In the genomic region with DNA sequence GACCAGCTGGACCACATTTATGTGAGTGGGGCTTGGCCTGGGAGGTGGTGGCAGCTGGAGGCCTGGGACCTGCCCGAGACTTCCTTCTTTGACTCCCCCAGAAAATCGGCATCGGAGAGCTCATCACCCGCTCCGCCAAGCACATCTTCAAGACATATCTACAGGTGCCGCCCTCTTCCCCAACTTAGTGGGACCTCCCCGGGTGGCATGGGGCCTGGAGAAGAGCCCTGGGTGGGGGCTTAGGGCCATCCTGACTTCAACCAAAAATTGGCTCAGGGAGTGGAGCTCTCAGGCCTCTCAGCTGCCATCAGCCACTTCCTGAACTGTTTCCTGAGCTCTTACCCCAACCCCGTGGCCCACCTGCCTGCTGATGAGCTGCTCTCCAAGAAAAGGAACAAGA, we compare ENCODE assay signal across 14 mouse cellular contexts.
"Had no signal": no experiment of that assay in that cellular context is flagged by ENCODE, and none has a peak within 500 bp of the region (broad histone marks: within the 10 kb centered on the region; RNA-seq: fewer than 3 reads in every experiment).

No protein-coding gene starts in this region.

- H3K4me1 ChIP-seq: limb, embryonic 10.5 days; liver, embryonic 15.5 days; neural tube, embryonic 15.5 days had no signal

- ATAC-seq: lung, postnatal 0 days had no signal

- DNase-seq: kidney, adult 18-20 months; kidney, postnatal 10 days; lung, adult 2 months; lung, postnatal 36 days; midbrain, embryonic 14.5 days; thymus, adult 2 months; thymus, postnatal 25 days had no signal

- H3K4me3 ChIP-seq: left cerebral cortex, adult 2 months; limb, embryonic 10.5 days; liver, embryonic 15.5 days; myocyte; neural tube, embryonic 15.5 days had no signal

- H3K27ac ChIP-seq: left cerebral cortex, adult 2 months; limb, embryonic 10.5 days; liver, embryonic 15.5 days; neural tube, embryonic 15.5 days; stomach, postnatal 0 days had no signal

- H3K9me3 ChIP-seq: limb, embryonic 10.5 days; liver, embryonic 15.5 days; neural tube, embryonic 15.5 days had no signal

- H3K27me3 ChIP-seq: liver, embryonic 15.5 days; neural tube, embryonic 15.5 days had no signal
